Mouse (Mus musculus) embryonic facial prominence, embryonic 14.5 days (tissue): Measurements from ENCODE around the gene Ceacam1. TPM values are rescaled to one million over a fixed set of nuclear protein-coding genes. Genes with fewer than 3 reads are reported as not detected.

Experiments
- polyA plus RNA-seq: library from polyadenylated mRNA; unstranded; fragments of >200 nt; fragmentation: Nextera tagmentation; extraction: Ambion mirVana; gene quantifications from 2 replicates; pipeline ENCODE4 v1.2.1, GENCODE M21; 2014

Gene Ceacam1
- polyA plus RNA-seq, 1 experiment from 2014 or later: 6.3 TPM

Other genes with a start within 250 kb of the Ceacam1 start
- 14.3 and 14.8 TPM in 2 replicates for gene Gsk3a, start 239.8 kb downstream of the Ceacam1 start, polyA plus RNA-seq
- 23.3 and 26.0 TPM in 2 replicates for gene Erf, start 226.8 kb downstream of the Ceacam1 start, polyA plus RNA-seq
- gene Cic, start 209.9 kb downstream of the Ceacam1 start, polyA plus RNA-seq: 48.8 and 49.0 TPM in 2 replicates
- gene Pafah1b3, start 179.6 kb downstream of the Ceacam1 start, polyA plus RNA-seq: 173 and 200 TPM in 2 replicates
- gene Prr19, start 176.2 kb downstream of the Ceacam1 start, polyA plus RNA-seq: 0.77 and 1.3 TPM in 2 replicates
- gene Tmem145, start 171.5 kb downstream of the Ceacam1 start, polyA plus RNA-seq: 1.7 and 2.0 TPM in 2 replicates
- gene Megf8, start 160.4 kb downstream of the Ceacam1 start, polyA plus RNA-seq: 15.4 and 15.8 TPM in 2 replicates
- gene Cnfn, start 107.9 kb downstream of the Ceacam1 start, polyA plus RNA-seq: 17.7 and 80.3 TPM in 2 replicates
- 4.2 and 4.9 TPM in 2 replicates for gene Lipe, start 78.9 kb downstream of the Ceacam1 start, polyA plus RNA-seq
- gene Cxcl17, start 64.7 kb downstream of the Ceacam1 start, polyA plus RNA-seq: 0.85 and 1.9 TPM in 2 replicates
- gene Ceacam2, start 62.3 kb upstream of the Ceacam1 start, polyA plus RNA-seq: 0.19 TPM in 1 of 2 replicates, not detected in the other
- not detected in 2 replicates for gene Erich4, start 138.3 kb upstream of the Ceacam1 start, polyA plus RNA-seq
- 27.9 and 30.3 TPM in 2 replicates for gene Dmac2, start 141.8 kb upstream of the Ceacam1 start, polyA plus RNA-seq
- gene B3gnt8, start 149.1 kb upstream of the Ceacam1 start, polyA plus RNA-seq: 5.6 and 5.8 TPM in 2 replicates
- gene Bckdha, start 181.4 kb upstream of the Ceacam1 start, polyA plus RNA-seq: 47.0 and 54.4 TPM in 2 replicates
- gene Exosc5, start 181.6 kb upstream of the Ceacam1 start, polyA plus RNA-seq: 62.3 and 65.1 TPM in 2 replicates
- gene Tmem91, start 197.6 kb upstream of the Ceacam1 start, polyA plus RNA-seq: 1.9 and 3.0 TPM in 2 replicates
- gene B9d2, start 203.2 kb upstream of the Ceacam1 start, polyA plus RNA-seq: 25.1 and 27.5 TPM in 2 replicates
- gene Tgfb1, start 209.4 kb upstream of the Ceacam1 start, polyA plus RNA-seq: 3.0 and 3.9 TPM in 2 replicates
- 25.1 and 28.0 TPM in 2 replicates for gene Ccdc97, start 241.5 kb upstream of the Ceacam1 start, polyA plus RNA-seq